Mouse (Mus musculus) lung, postnatal 36 days (tissue): ENCODE data around the gene Olfr315.
"Not testable (repeated sequence)": the region's sequence is repeated elsewhere in the genome, so short reads cannot be mapped to it uniquely, and the experiment has no call there.

Experiments used
- DNase-seq: peaks from one replicate; pipeline ENCODE4 v3.0.0; 2022; ENCODE audit warnings: mixed read lengths

Gene Olfr315

GRCm38 (mm10) chr11:58772888-58773287 lies at the start of gene Olfr315:
TSS of gene Olfr315 (plus strand) at chr11:58773188.
- no peak for DNase-seq

- no peak for DNase-seq
Measured at GRCm38 (mm10) chr11:58723914-58724313, 49.1 kb upstream of the Olfr315 start, which contains the start of gene Olfr318. TSS of gene Olfr318 (minus strand) at chr11:58724014.

- DNase-seq, result not testable (repeated sequence)
Measured at GRCm38 (mm10) chr11:58727896-58728650, 44.9 kb upstream of the Olfr315 start.

- peak; percentile 1 for DNase-seq
Measured at GRCm38 (mm10) chr11:58733372-58733771, 39.6 kb upstream of the Olfr315 start.

GRCm38 (mm10) chr11:58738792-58739262 lies 34.2 kb upstream of the Olfr315 start, which contains the start of gene Olfr317:
TSS of gene Olfr317 (minus strand) at chr11:58739212.
- DNase-seq, result no peak

GRCm38 (mm10) chr11:58751096-58751495 lies 21.9 kb upstream of the Olfr315 start:
- DNase-seq, result not testable (repeated sequence)

- DNase-seq, result no peak
Measured at GRCm38 (mm10) chr11:58752434-58752833, 20.6 kb upstream of the Olfr315 start, which contains the start of gene Olfr316. TSS of gene Olfr316 (plus strand) at chr11:58752734.

- no peak for DNase-seq
Measured at GRCm38 (mm10) chr11:58782480-58783089, 9.6 kb downstream of the Olfr315 start, which contains the start of gene Olfr314. TSS of gene Olfr314 (plus strand) at chr11:58782952.

GRCm38 (mm10) chr11:58784182-58784581 lies 11.2 kb downstream of the Olfr315 start:
- no peak for DNase-seq

GRCm38 (mm10) chr11:58787651-58788050 lies 14.7 kb downstream of the Olfr315 start:
- no peak for DNase-seq

- DNase-seq, result no peak
Measured at GRCm38 (mm10) chr11:58788346-58788745, 15.4 kb downstream of the Olfr315 start.

- DNase-seq, result peak; percentile 11
Measured at GRCm38 (mm10) chr11:58789532-58789931, 16.5 kb downstream of the Olfr315 start.

- DNase-seq, result no peak
Measured at GRCm38 (mm10) chr11:58790053-58790452, 17.1 kb downstream of the Olfr315 start.

- DNase-seq, result no peak
Measured at GRCm38 (mm10) chr11:58790646-58791045, 17.7 kb downstream of the Olfr315 start.

- DNase-seq, result no peak
Measured at GRCm38 (mm10) chr11:58795856-58796255, 22.9 kb downstream of the Olfr315 start.

- no peak for DNase-seq
Measured at GRCm38 (mm10) chr11:58796850-58797249, 23.9 kb downstream of the Olfr315 start.

- no peak for DNase-seq
Measured at GRCm38 (mm10) chr11:58799747-58800146, 26.8 kb downstream of the Olfr315 start.

GRCm38 (mm10) chr11:58801558-58802228 lies 28.7 kb downstream of the Olfr315 start, which contains the start of gene Fam183b:
TSS of gene Fam183b (minus strand) at chr11:58801960.
- DNase-seq, result no peak

GRCm38 (mm10) chr11:58803871-58804270 lies 30.9 kb downstream of the Olfr315 start:
- DNase-seq, result no peak

- no peak for DNase-seq
Measured at GRCm38 (mm10) chr11:58804393-58804792, 31.4 kb downstream of the Olfr315 start.

- DNase-seq, result no peak
Measured at GRCm38 (mm10) chr11:58812001-58812400, 39.0 kb downstream of the Olfr315 start.

- DNase-seq, result not testable (repeated sequence)
Measured at GRCm38 (mm10) chr11:58814700-58815099, 41.7 kb downstream of the Olfr315 start, which contains the start of gene Olfr313. TSS of gene Olfr313 (plus strand) at chr11:58815000.

- no peak for DNase-seq
Measured at GRCm38 (mm10) chr11:58815676-58816075, 42.7 kb downstream of the Olfr315 start.
